Mouse (Mus musculus) thymus, adult 2 months (tissue): Measurements from ENCODE around the gene Slc9a3r1. TPM values are rescaled to one million over a fixed set of nuclear protein-coding genes. Genes with fewer than 3 reads are reported as not detected.

ENCODE experiments used
- DNase-seq: peaks from one replicate; pipeline ENCODE4 v3.0.0; 2021
- H3K27ac ChIP-seq: fragments of 200-500 bp; 2 replicates; pipeline ENCODE4 v1.5.1; 2012; ENCODE audit warnings: low read length, control low read depth; ENCODE audit not compliant: control insufficient read depth, insufficient read depth
- H3K27me3 ChIP-seq: fragments of 200-500 bp; 2 replicates; pipeline ENCODE4 v1.6.1; 2012; ENCODE audit warnings: mild to moderate bottlenecking, low read length, moderate library complexity, mixed read lengths; ENCODE audit not compliant: control insufficient read depth, insufficient read depth
- H3K36me3 ChIP-seq: fragments of 200-500 bp; 2 replicates; pipeline ENCODE4 v1.6.1; 2012; ENCODE audit warnings: mild to moderate bottlenecking, low read length, moderate library complexity; ENCODE audit not compliant: control insufficient read depth, insufficient read depth
- H3K4me1 ChIP-seq: fragments of 200-500 bp; replicated peaks from 2 replicates; pipeline ENCODE4 v1.6.1; 2012; ENCODE audit warnings: low read length; ENCODE audit not compliant: control insufficient read depth, insufficient read depth
- H3K4me3 ChIP-seq: fragments of 200-500 bp; 2 replicates; pipeline ENCODE4 v1.5.1; 2012; ENCODE audit warnings: mild to moderate bottlenecking, low read length, control low read depth, moderate library complexity; ENCODE audit not compliant: control insufficient read depth, insufficient read depth
- CTCF ChIP-seq: fragments of 200-500 bp; IDR thresholded peaks from 2 replicates; pipeline ENCODE4 v1.5.1; 2012; ENCODE audit warnings: mild to moderate bottlenecking, control low read depth, low read length, moderate library complexity, borderline replicate concordance; ENCODE audit not compliant: control insufficient read depth, poor library complexity, insufficient read depth; ENCODE audit errors: extremely low read depth
- POLR2A ChIP-seq: fragments of 200-500 bp; IDR thresholded peaks from 2 replicates; pipeline ENCODE4 v1.6.1; 2012; ENCODE audit warnings: mild to moderate bottlenecking, low read length, control low read depth, moderate library complexity; ENCODE audit not compliant: control insufficient read depth, poor library complexity, insufficient read depth; ENCODE audit errors: extremely low read depth
- WGBS: fragments of 180-500 bp; shearing (Covaris S2); methylation state at CpG from one replicate; pipeline ENCODE4 v1.1.7; 2018; 5-methylcytosine and 5-hydroxymethylcytosine counted together
- polyA plus RNA-seq: library from polyadenylated mRNA; depleted of rRNA; stranded (reverse); fragments of >200 nt; gene quantifications from 2 replicates; pipeline ENCODE4 v1.2.3, GENCODE M21; 2012; rRNA removed

Gene Slc9a3r1
- 202 and 207 TPM in 2 replicates for polyA plus RNA-seq

GRCm38 (mm10) chr11:115162832-115163480 lies at the start of gene Slc9a3r1:
TSS of gene Slc9a3r1 (plus strand) at chr11:115163341.
- Histone ChIP-seq H3K4me1 (peaks cover 62% of the 10 kb centered on the region), H3K4me3 (peak within 1 kb of the TSS; percentile 81), H3K36me3 (no peaks in the 10 kb centered on the region; the same call in 1 of the 2 replicates), H3K27ac (peak within 1 kb of the TSS; percentile 94), H3K27me3 (no peaks in the 10 kb centered on the region)
- under 1% methylated on average over 47 of the region's 47 CpGs for WGBS
- peak; percentile 100 for DNase-seq
- no peak for TF ChIP-seq CTCF
- TF ChIP-seq POLR2A: peak; percentile 100

- TF ChIP-seq CTCF (no peak), POLR2A (no peak)
- WGBS: 49% methylated on average over 9 of the region's 9 CpGs
- Histone ChIP-seq H3K27ac (no peak overlapping the region), H3K4me3 (no peak overlapping the region), H3K27me3 (no peaks in the 10 kb centered on the region), H3K4me1 (no peaks in the 10 kb centered on the region; the same call in 1 of the 2 replicates), H3K36me3 (no peaks in the 10 kb centered on the region)
- no peak for DNase-seq
These were observed 43.7 kb upstream of the Slc9a3r1 start for GRCm38 (mm10) chr11:115119409-115119808.

GRCm38 (mm10) chr11:115128483-115128882 lies 34.7 kb upstream of the Slc9a3r1 start:
- no peaks in the 10 kb centered on the region for H3K36me3 ChIP-seq
- DNase-seq: no peak
- WGBS: 39% methylated on average over 4 of the region's 4 CpGs
- no peaks in the 10 kb centered on the region for H3K27me3 ChIP-seq
- no peak overlapping the region for H3K4me3 ChIP-seq
- no peak overlapping the region for H3K27ac ChIP-seq
- TF ChIP-seq CTCF: no peak
- TF ChIP-seq POLR2A: no peak
- H3K4me1 ChIP-seq: no peaks in the 10 kb centered on the region; the same call in 1 of the 2 replicates

- 96% methylated on average over 13 of the region's 13 CpGs for WGBS
- TF ChIP-seq POLR2A (no peak), CTCF (no peak)
- H3K27ac ChIP-seq: no peak overlapping the region
- H3K36me3 ChIP-seq: no peaks in the 10 kb centered on the region
- no peak for DNase-seq
- no peaks in the 10 kb centered on the region for H3K27me3 ChIP-seq
- H3K4me3 ChIP-seq: no peak overlapping the region
- peaks cover 7% of the 10 kb centered on the region for H3K4me1 ChIP-seq
These were observed 33.5 kb upstream of the Slc9a3r1 start for GRCm38 (mm10) chr11:115129508-115130126.

GRCm38 (mm10) chr11:115131768-115132381 lies 31.3 kb upstream of the Slc9a3r1 start:
- WGBS: 80% methylated on average over 8 of the region's 8 CpGs
- Histone ChIP-seq H3K4me3 (no peak overlapping the region), H3K27me3 (no peaks in the 10 kb centered on the region), H3K4me1 (peaks cover 7% of the 10 kb centered on the region), H3K36me3 (no peaks in the 10 kb centered on the region), H3K27ac (no peak overlapping the region)
- TF ChIP-seq CTCF (no peak), POLR2A (no peak)
- no peak for DNase-seq

GRCm38 (mm10) chr11:115133800-115134199 lies 29.3 kb upstream of the Slc9a3r1 start, which contains the start of gene Cd300lf:
TSS of gene Cd300lf (minus strand) at chr11:115133992.
- no peaks in the 10 kb centered on the region for H3K27me3 ChIP-seq
- TF ChIP-seq CTCF (no peak), POLR2A (no peak)
- no peak within 1 kb of the TSS for H3K27ac ChIP-seq
- 7% methylated on average over 8 of the region's 8 CpGs for WGBS
- peak; percentile 5 for DNase-seq
- peaks cover 9% of the 10 kb centered on the region for H3K4me1 ChIP-seq
- no peaks in the 10 kb centered on the region for H3K36me3 ChIP-seq
- H3K4me3 ChIP-seq: peak within 1 kb of the TSS; percentile 16; the same call in 1 of the 2 replicates
